ENCODE assay signal across 8 mouse cellular contexts in genomic region chr4:98922061-98922642, GRCm38 (mm10). TPM values are rescaled to one million over a fixed set of nuclear protein-coding genes. Genes with fewer than 3 reads are reported as not detected.
DNase-seq lines count a peak whose midpoint lies in the region; ATAC-seq and TF ChIP-seq lines count a peak whose summit lies in the region.

No protein-coding gene starts in this region.

- peak overlapping the region; percentile 83 for H3K9ac ChIP-seq in intestine, embryonic 15.5 days
- peak overlapping the region; percentile 80 for H3K9ac ChIP-seq in liver, postnatal 0 days (replicated peaks)

- no peaks in the 10 kb centered on the region for H3K9me3 ChIP-seq in forebrain, embryonic 10.5 days
- no peaks in the 10 kb centered on the region for H3K9me3 ChIP-seq in intestine, embryonic 15.5 days
- peaks cover 3% of the 10 kb centered on the region; the same call in 1 of the 2 replicates for H3K9me3 ChIP-seq in liver, postnatal 0 days (ENCODE audit: low read length)

- H3K27ac ChIP-seq in brown adipose tissue, adult 24 weeks (replicated peaks; ENCODE audit: low read depth, low read length): peak overlapping the region; percentile 62
- peak overlapping the region; percentile 99 for H3K27ac ChIP-seq in forebrain, embryonic 10.5 days
- H3K27ac ChIP-seq in intestine, embryonic 15.5 days: peak overlapping the region; percentile 96
- peak overlapping the region; percentile 93 for H3K27ac ChIP-seq in liver, postnatal 0 days (ENCODE audit: low read depth)

- TF ChIP-seq EP300 in liver, postnatal 0 days (IDR thresholded peaks at IDR 0.05; ENCODE audit: low read depth): no peak

- no peaks in the 10 kb centered on the region for H3K27me3 ChIP-seq in forebrain, embryonic 10.5 days (ENCODE audit: poor library complexity, severe bottlenecking)
- no peaks in the 10 kb centered on the region for H3K27me3 ChIP-seq in intestine, embryonic 15.5 days (replicated peaks)
- H3K27me3 ChIP-seq in liver, postnatal 0 days (ENCODE audit: insufficient read depth, low read length): no peaks in the 10 kb centered on the region
- no peaks in the 10 kb centered on the region for H3K27me3 ChIP-seq in splenic B cell, adult 2 months (ENCODE audit: control insufficient read depth, insufficient read depth, low read length, poor library complexity, severe bottlenecking)

- no peak for TF ChIP-seq CTCF in liver, postnatal 0 days (IDR thresholded peaks at IDR 0.05; ENCODE audit: low read depth)

- H3K4me2 ChIP-seq in intestine, embryonic 15.5 days (replicated peaks): peak overlapping the region; percentile 77
- peak overlapping the region; percentile 91 for H3K4me2 ChIP-seq in liver, postnatal 0 days (ENCODE audit: low read depth, low read length)

- H3K4me3 ChIP-seq in brown adipose tissue, adult 24 weeks (ENCODE audit: insufficient read depth, low read depth, low read length): peak overlapping the region; percentile 84
- H3K4me3 ChIP-seq in forebrain, embryonic 10.5 days: peak overlapping the region; percentile 100
- peak overlapping the region; percentile 99 for H3K4me3 ChIP-seq in intestine, embryonic 15.5 days (replicated peaks)
- H3K4me3 ChIP-seq in liver, postnatal 0 days (ENCODE audit: low read depth, low read length): peak overlapping the region; percentile 97

- peaks cover 5% of the 10 kb centered on the region for H3K36me3 ChIP-seq in forebrain, embryonic 10.5 days (replicated peaks)
- H3K36me3 ChIP-seq in intestine, embryonic 15.5 days: no peaks in the 10 kb centered on the region
- H3K36me3 ChIP-seq in liver, postnatal 0 days (replicated peaks; ENCODE audit: insufficient read depth, low read length): no peaks in the 10 kb centered on the region
- no peaks in the 10 kb centered on the region for H3K36me3 ChIP-seq in splenic B cell, adult 2 months (ENCODE audit: control insufficient read depth, insufficient read depth, low read length, poor library complexity, severe bottlenecking)

- peak; percentile 10 to 17 for DNase-seq in right cerebral cortex, adult 2 months (ENCODE audit: low spot score in 2 of 2)
- no peak for DNase-seq in right cerebral cortex, adult 18-20 months
- no peak for DNase-seq in forebrain, embryonic 10.5 days (ENCODE audit: extremely low spot score, low spot score)
- no peak for DNase-seq in liver, postnatal 0 days
- DNase-seq in splenic B cell, adult 2 months (ENCODE audit: low read depth, low spot score): peak; percentile 20
- no peak for DNase-seq in gastrocnemius, postnatal 25 days

- ATAC-seq in intestine, embryonic 15.5 days: 0 out of 2 replicates have a peak, but pooled peaks have one; percentile 0
- no peak for ATAC-seq in liver, postnatal 0 days

- H3K4me1 ChIP-seq in brown adipose tissue, adult 24 weeks (ENCODE audit: control insufficient read depth, insufficient read depth, insufficient read length, low read length): peaks cover 5% of the 10 kb centered on the region
- peaks cover 24% of the 10 kb centered on the region for H3K4me1 ChIP-seq in forebrain, embryonic 10.5 days
- peaks cover 3% of the 10 kb centered on the region; the same call in 1 of the 2 replicates for H3K4me1 ChIP-seq in intestine, embryonic 15.5 days (replicated peaks)
- peaks cover 10% of the 10 kb centered on the region for H3K4me1 ChIP-seq in liver, postnatal 0 days (ENCODE audit: insufficient read depth)

- WGBS in forebrain, embryonic 10.5 days: 18% methylated on average over 18 of the region's 18 CpGs
- 8% methylated on average over 18 of the region's 18 CpGs for WGBS in intestine, embryonic 15.5 days
- 9% methylated on average over 18 of the region's 18 CpGs for WGBS in liver, postnatal 0 days (ENCODE audit: insufficient replicate concordance)

RNA-seq across cellular contexts. Expression of gene Usp1, which starts 1.5 kb away (rescaled TPM):
- polyA plus RNA-seq in brown adipose tissue, adult 24 weeks (2012; ENCODE audit: insufficient read depth, insufficient read length, missing spikeins): 14.0 TPM in 2 replicates
- 118 and 119 TPM in 2 replicates for polyA plus RNA-seq in forebrain, embryonic 10.5 days (2016; fragmentation: Nextera tagmentation; extraction: Ambion mirVana)
- polyA plus RNA-seq in intestine, embryonic 15.5 days (2015; fragmentation: Nextera tagmentation; extraction: Ambion mirVana): 90.1 and 107 TPM in 2 replicates
- polyA plus RNA-seq in liver, postnatal 0 days (2015; fragmentation: Nextera tagmentation; extraction: Ambion mirVana): 38.6 and 39.3 TPM in 2 replicates
- total RNA-seq in gastrocnemius, postnatal 25 days (2021): 10 to 100 TPM in 1 of 2 experiments, 1 to 10 TPM in 1; 9.5 to 10.2 TPM

Comparison
In these comparisons a context has a peak if more than half of its experiments do, and no peak if none do; other contexts are left out.
1. DNase-seq: peak in right cerebral cortex, adult 2 months (2 of 2) and splenic B cell, adult 2 months (single experiment); none in right cerebral cortex, adult 18-20 months (single experiment), forebrain, embryonic 10.5 days (single experiment), liver, postnatal 0 days (single experiment) and gastrocnemius, postnatal 25 days (single experiment).
2. Peak in every context shown above with its lines, with median percentiles within 50 percentile points of each other: H3K27ac ChIP-seq and H3K4me3 ChIP-seq.